Mouse (Mus musculus) urinary bladder, postnatal 36 days (tissue): ENCODE results near the gene Nkx2-3.

Source experiments
- DNase-seq, 2 experiments: peaks; one replicate each; pipeline ENCODE4 v3.0.0; 2022; ENCODE audit warnings: low spot score in 2 of 2, mixed read lengths in 1 of 2

Gene Nkx2-3

DNA sequence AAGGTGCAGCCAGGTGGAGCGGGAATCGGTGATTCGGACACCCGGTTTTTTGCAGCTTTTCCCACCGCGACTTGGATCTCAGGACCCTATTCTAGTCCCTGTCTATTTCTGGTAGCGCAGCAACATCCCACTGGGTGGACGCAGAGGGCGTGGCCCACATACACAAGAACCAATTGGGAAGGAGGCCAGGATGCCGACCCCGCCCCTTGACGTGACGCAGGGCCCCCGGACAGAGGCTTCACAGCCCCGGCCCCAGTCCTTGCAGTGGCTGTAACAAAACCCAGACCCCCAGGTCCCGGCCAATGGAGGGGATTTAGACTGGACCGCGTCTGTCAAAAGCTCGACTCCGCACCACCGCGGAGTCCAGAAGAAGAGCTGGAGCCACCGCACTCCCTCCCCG is at the start of gene Nkx2-3:
TSS of gene Nkx2-3 (plus strand) at position 275 of the 400 bp plus-strand sequence.
- no peak for DNase-seq

DNA sequence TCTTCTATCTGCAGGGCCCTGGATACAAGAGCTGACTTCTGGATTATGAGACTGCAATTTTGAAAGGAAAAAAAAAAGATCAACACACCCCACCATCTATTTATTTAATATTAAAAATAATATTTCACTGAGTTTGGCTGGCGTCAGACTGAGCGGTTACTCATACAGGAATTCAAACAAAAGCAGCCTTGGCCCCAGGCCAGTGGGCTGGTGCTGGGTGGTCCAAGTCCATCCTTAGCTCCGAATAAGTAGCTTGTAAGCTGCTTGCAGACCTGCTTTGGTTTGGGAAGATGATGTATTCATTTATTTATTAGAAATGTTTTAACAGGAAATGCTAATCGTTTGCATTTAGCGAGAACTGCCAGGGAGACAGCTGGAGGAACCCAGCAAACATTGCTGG is 49.0 kb upstream of the Nkx2-3 start:
- peak; percentile 15 to 16 for DNase-seq

DNA sequence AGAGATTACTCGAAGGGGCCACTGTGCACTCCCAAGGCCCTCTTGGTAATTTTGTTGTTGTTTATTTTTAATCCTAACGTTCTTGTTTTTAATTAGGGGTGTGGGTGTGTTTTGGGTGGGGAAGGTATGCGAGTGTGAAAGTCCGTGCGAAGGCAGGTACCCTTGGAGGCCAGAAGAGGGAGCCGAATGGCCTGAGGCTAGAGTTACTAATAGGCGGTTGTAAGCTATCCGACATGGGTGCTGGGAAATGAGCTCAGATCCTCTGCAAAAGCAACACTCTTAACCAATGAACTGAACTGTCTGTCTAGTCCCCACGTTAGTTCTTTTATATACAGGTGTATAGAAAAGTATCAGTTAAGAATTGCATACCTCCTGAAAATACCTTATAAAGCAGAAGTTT is 43.8 kb upstream of the Nkx2-3 start:
- no peak for DNase-seq

DNA sequence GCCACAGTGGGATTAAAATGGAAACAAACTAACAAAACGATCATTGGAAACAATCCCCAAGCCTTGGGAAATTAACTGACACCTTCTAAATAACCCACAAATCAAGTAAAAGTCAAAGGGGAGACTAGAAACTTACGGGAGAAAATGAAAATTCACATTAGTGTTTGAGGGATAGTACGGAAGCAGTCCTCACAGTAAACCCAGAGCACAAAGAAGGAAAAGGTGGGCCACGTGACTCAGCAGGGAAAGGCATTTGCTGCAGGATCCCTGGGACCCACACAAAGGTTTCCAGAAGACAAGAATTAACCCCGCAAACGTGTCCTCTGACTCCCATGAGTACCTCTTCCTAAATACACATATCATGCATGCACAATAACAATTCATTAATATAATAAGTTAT is 43.0 kb upstream of the Nkx2-3 start:
- DNase-seq: no peak

DNA sequence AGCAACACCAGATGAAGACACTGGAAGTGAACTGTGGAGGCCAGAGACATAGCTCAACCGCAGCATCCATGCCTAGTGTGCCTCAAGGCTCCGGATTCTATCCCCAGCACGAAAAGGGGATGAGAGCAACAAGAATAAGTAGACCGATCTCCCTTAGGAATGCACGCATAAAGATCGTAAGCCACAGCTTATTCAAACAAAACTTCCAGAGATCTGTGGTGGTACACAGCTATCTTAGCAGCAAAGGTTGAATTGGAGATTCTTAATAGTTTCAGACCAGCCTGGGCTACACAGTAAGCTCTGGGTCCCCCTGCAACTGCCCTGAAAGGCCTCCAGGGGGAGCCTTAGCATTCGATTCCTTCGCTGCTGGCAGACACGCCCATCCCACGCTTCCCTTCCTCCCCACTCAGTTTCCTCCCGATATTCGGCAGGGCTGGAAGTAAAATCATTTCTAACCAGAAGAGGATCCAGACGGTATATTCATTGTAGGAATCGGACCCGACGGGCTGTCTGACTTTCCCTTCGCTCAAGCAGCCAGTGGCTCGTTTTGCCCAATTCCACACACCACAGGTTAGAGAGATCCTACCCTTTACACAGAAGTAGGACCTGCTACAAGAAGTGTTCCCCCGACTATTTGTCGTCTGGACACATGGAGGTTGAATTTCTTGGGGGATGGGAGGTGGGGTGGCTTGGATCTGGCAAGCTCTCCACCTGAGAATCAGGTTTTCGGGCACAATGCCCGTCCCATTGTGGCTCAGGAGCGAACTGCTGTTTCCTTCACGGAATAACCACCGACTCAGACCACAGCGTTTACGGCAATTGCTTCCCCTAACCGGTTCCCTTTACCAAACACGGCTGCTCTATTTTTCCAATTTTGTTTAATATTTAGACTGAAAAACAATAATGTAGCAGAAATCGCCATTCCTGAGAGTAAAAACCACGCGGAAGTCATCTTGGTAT is 41.0 kb upstream of the Nkx2-3 start:
- peak; percentile 42 to 70 for DNase-seq

DNA sequence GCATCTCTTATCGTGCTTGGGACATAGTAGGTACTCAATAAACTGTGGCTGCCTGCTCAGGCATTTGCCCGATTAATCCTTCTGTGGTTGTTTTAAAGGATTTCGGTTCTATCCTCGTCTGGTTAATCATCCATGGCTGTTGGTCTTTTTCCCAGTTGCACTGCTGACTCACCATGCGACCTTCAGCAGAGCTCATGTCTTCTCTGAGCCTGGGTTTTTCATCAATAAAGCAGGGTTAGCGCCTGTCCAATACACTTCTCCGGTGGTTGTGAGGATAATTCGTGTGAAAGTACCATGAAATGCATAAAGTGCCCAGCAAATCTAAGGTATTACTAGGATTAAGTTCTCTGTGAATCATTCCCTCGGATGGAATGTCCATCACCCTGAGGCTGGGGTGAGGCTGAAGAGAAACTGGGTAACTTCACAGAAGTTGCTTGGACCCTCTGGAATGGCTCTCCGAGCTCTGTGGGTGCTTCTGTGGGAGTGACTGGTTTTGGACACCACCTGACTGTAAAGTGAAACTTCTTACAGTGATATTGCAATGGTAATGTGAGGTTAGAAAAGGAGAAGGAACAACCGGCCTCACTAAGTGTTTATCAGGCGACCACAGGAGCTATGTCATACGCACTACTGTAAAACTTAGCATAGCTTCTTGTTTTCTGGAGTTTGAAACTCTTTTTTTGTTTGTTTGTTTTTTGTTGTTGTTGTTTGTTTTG is 32.9 kb upstream of the Nkx2-3 start:
- no peak for DNase-seq

DNA sequence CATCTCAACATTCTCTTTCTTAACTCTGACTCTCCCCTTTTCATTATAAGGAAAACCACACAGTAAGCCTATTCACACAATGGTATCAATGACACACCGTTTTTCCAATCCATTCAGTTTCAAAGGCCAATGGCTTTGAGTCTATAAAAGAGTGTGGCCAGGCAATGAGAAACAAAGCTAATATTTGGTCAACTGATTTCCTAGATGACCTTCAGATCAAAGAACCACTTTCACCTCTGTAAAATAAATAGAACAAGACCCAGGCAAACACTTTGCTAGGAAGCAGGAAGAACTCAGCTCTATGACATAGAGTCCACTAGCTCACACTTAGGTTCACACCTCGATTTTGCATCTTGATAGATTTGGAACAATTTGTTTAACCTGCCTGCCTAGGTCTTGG is 30.9 kb upstream of the Nkx2-3 start:
- no peak for DNase-seq

DNA sequence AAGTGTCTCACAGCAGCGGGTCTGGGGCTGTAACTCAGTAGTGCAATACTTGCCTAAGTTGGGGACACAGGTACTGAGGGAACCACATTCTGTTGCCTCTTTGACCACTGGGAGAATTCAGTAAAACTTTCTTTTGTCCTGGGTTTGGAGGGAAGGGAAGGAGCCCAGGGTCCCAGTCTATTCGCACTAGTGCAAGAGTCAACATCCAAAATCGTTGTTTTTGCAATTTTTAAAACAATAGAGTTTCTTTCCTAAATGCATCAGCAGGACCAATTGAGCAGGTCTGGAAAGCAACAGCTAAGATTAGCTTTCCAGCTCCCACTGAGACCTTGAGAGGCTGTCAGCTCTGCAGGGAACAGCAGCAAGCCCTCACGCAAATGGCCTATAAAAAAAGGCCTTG is 28.9 kb upstream of the Nkx2-3 start:
- no peak for DNase-seq

DNA sequence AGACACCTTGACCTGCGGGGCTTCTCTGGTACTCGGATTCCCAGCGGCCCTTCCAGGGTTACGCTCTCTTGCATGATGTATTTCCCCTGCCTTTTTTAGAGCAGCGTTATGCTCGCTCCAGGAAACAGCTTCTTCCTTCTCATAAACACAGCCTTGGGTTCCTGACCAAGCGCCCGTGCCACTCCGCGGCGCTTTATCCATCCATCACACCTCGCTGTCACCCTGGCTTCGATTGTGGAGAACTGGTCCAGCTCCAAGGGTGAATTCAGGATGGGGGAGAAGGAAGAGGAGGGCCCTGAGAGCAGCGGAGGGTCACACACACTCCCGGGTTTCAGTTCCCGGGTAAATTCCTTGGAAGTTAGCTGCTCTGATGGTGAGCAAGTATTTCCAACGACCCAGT is 28.5 kb upstream of the Nkx2-3 start:
- DNase-seq: no peak

DNA sequence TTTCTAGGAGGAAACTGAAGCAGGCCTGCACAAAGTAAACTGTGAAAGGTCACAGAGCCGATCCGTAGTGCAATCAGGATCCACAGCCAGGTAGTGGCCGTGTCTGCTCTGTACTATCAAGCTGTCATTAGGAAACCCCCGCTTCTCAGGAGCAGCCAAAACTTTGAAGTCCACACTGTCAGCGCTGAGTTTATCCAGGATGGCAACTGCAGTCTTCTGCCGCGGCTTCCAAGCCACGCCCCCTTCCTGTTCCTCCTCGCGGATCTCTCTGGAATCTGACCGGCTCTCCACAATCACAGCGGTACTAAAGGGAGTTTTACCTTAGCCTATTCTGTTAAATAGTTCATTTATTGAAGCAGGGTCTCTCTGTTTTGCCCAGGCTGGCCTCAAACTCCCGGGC is 27.3 kb upstream of the Nkx2-3 start:
- DNase-seq: no peak

DNA sequence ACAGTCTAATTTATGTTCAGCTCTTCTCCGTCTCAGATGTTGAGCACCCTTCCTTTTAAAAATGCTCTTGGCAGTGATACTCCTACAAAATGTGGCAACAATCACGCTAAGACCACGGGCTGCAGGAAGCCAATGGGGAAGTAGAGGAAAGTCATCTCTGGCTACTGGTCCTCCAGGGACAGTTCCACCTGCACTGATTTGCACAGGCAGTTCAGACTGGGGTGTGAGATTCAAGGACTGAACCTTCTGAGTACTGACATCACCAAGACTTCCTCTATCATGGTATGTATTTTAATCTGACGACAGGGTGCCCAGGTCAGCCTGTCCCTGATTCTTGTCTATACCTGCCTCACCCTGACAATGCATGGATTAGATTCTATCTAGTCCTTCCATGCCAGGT is 20.1 kb upstream of the Nkx2-3 start:
- DNase-seq: no peak

DNA sequence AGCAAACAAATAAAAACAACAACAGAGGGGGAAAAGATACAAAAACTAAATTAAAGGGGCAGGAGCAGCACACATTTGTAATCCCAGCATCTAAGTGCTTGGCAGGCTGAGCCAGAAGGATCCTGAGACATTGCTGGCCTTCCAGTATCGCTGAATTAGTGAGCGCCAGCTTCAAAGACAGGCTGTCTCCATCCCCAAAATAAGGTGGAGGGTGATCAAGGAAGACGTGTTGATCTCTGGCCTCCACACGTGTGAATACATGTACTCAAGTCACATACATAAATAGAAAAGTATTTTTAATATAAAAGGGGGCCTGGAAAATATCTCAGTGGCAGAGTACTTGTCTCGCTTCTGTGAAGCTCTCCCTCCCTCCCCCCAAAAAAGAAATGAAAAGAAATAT is 15.1 kb upstream of the Nkx2-3 start:
- DNase-seq: no peak

DNA sequence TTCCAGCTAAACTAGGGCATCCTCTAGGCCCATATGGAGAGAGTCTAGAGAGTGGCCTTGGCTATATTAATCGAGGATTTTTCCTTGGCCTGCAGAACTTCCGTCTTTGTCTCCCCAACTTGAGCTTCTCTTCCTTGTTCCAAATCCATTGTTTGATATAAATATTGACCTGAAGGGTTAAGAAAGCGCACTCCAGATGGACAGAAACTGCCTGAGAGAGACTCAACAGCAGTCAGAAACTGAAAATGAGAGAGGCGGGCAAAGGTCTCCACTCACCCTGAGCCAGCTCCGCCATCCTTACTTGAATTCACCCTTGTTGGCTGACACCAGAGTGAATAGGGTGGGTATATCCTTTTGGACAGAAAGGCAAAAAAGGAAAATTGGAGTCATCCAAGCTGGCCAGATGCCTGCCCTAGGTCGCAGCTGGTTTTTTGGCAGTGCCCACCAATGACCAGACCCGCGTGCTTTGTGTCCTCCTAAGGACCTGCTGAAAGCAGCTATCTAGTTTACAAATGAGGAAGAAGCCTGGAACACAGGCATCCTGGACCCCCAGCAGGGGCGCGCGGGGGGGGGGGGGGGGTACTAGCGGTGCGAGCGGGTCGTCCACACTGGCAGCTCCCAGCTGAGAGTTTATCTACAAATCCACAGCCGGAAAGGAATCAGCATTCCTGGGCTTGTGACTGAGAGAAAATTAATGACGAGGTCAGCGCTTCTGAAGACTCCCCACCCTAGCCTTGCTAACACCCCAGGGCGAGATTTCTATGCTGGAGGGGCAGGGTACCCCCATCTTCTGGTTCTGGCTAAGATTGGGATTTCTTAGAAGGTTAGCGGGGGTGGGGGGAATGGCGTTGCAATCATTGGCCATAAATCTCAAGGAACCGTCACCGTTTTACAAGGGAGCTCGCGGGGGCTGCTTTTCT is 13.1 kb upstream of the Nkx2-3 start:
- no peak for DNase-seq

DNA sequence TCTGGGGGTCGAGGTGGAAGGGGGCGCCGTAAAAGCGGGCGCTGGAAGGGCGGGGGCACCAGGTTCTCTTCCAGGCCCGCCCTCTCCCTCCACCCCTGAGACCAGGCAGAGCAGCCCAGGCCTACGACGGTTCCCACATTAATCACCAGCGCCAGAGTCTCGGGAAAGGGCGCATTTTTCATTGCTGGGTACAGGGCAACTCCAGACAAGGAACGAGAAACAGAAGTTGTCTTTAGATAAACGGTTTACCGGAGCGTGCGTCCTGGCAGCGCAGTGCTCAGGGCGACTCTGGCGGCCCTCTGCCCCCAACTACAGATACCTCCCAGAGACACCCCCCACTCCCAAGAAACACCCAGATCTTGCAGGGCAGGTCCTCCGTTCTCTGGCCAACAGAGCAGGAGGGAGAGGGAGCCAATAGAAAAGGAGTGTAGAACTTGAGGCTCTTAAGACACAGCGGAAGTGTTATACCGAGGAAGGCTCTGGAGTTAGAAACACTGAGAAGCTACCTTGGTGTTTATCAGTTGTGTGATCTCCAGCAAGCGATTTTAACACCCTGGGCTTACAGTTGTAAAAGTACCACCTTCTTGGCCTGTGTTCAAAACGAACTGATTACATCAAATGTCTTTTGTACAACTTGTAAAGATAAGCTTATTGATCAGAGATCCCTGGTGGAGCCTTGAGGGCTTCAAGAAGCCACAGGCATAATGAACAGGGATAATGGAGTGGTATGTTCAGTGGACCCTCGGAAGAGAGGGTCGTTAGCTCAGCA is 12.2 kb upstream of the Nkx2-3 start:
- DNase-seq: no peak

DNA sequence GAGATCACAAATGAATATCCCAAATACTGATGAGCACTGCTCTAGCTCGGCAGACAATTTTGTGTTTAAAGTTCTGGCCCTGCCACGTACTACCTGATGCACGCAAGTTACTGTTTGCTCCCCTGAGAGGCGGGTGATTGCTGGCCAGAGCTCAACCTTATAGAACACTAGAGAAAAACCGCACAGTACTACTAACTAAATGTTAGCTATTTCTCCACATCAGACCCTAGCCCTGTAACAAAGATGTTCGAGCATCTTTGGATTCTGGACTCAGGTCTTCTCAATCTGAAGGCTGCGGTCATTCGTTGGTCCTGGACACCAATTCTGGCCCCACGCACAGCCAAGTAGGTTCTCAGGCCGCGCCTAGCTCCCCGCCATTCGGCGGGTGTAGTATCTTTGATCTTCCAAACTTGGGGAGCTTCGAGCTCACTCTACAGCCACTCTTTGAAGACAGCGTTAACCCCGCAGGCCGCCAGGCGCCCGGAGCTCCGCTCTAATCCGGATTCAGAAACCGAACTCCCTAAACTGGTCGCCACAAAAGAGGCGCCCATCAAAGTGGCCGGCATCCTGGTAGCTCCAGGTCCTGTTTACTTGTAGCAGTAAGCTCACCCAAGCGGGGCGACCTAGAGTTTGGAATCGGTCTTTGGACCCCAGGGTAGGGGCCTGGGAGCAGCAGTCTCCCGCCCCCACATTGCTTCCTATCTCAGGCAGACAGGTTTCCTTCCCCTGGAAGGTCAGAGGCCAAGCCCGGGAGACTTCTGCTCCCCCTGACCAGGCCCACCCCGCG is 11.4 kb upstream of the Nkx2-3 start:
- DNase-seq: no peak

DNA sequence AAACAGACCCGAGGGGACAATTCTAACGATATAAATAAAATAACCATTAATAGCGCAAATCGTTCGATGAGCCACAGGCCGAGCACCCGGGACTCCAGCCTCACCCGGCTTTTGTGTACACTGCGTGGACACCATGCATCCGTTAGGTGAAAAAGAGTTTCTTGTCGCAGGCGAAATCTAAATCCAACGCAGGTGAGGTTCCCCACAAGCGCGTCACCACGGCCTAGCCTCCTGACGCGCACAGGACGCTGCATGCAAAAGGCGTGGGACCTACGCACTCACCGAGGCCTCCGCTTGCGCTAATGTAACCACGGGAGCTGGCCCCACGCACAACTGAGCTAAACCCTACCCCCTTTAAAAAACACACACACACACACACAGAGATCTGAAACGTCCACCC is 10.7 kb upstream of the Nkx2-3 start:
- no peak for DNase-seq

DNA sequence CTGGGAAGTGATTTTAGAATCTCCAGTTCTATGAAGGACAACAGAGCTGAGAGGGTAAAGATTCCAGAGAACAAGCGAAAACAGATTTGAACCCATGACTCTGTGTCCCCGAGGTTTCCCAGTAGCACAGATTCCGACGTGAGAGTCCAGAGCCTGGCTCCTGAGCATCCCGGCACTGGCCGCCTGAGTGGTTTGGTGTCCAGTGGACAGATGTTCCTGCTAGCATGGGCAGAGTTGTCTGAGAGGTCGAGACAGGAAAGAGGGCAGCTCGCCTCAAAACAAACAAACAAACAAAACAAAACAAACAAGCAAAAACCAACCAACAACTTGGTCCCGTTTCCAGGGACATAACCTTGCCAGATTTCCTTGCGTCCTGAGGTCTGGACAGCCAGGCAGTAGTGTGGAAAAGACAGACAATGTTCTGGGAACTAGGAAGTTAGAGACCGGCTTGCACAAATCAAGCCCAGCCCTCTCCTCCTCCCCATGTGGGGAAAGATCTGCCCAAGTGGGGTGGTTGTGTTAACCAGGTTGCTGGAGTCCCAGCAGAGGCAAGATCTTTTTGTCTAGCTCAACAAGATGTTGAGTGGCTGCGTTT is 10.0 kb upstream of the Nkx2-3 start:
- no peak for DNase-seq

DNA sequence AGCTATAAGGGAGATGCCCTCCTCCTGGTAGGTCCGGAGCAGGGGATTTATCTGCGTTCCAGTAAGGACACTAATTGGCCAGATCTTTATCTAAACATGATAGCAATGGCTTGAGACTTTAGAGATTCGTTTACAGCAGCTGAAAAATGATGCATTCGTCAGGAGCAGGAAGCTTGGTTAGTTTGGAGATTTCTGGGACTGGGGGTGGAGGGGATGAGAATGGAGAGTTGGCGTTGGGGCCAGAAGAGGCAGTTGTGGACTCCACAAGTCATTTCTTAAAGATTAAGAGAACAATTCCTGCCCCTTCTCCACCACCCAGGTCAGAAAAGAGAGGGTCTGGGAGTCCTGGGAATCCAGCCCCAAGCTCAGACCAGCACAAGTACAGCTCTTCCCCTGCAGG is 8.6 kb upstream of the Nkx2-3 start:
- DNase-seq: no peak

DNA sequence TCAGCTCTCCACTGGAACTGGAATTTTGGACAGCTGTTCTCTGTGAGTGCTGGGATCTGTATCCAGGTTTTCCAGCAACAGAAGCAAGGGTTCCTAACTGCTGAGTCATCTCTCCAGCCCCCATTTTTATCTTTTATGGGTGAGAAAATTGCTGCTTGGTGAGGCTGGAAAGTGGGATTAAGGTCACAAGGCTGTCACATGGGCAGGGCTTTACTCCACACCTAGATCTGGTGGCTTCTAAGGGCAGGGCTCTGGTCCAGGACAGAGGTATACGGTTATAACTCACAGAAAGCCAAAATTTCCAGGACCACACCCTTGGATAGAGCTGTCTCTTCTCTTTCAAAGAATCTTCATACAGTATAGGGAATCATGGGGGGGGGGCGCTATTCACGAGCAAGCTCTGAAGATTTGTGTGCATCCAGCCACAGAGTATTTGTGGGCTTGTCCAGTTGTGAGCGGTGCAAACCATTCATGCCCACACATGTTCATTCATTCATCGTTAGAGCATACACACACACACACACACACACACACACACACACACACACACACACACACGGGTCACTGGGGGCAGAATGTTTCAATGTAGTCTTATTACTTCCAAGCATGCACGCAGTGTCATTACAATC is 7.5 kb upstream of the Nkx2-3 start:
- DNase-seq: no peak
